Mouse (Mus musculus): ENCODE data around the gene Rnf216. TPM values are rescaled to one million over a fixed set of nuclear protein-coding genes. Genes with fewer than 3 reads are reported as not detected.
"Not testable (repeated sequence)": the region's sequence is repeated elsewhere in the genome, so short reads cannot be mapped to it uniquely, and the experiment has no call there.

Rnf216 gene
- polyA plus RNA-seq (2015; fragmentation: Nextera tagmentation; extraction: Ambion mirVana): 26.6 and 29.6 TPM in 2 replicates

GRCm38 (mm10) chr5:143112281-143113246 is at the start of gene Rnf216:
Gene Rnf216, minus strand, starts transcription at chr5:143112994.
- Histone ChIP-seq H3K9me3 (replicated peaks) (no peaks in the 10 kb centered on the region), H3K36me3 (no peaks in the 10 kb centered on the region), H3K4me3 (replicated peaks) (peak within 1 kb of the TSS; percentile 73), H3K4me1 (peaks cover 25% of the 10 kb centered on the region), H3K27me3 (replicated peaks) (no peaks in the 10 kb centered on the region), H3K9ac (replicated peaks) (peak within 1 kb of the TSS; percentile 75), H3K4me2 (peak within 1 kb of the TSS; percentile 93), H3K27ac (replicated peaks) (peak within 1 kb of the TSS; percentile 91)
- under 1% methylated on average over 108 of the region's 110 CpGs for WGBS
- ATAC-seq (ENCODE audit: low FRiP score): peak; percentile 95

- Histone ChIP-seq H3K27me3 (replicated peaks) (peaks cover 38% of the 10 kb centered on the region), H3K9ac (replicated peaks) (no peak overlapping the region)
- 91% methylated on average over 3 of the region's 3 CpGs for WGBS
Measured at GRCm38 (mm10) chr5:143155534-143155933, 42.7 kb upstream of the Rnf216 start.

GRCm38 (mm10) chr5:143153756-143154155 is 41.0 kb upstream of the Rnf216 start:
- no peak overlapping the region for H3K4me3 ChIP-seq (replicated peaks)
- no peak for ATAC-seq (ENCODE audit: low FRiP score)
- H3K9ac ChIP-seq (replicated peaks): no peak overlapping the region

More at GRCm38 (mm10) chr5:143155534-143155933, 42.7 kb upstream of the Rnf216 start:
- no peak overlapping the region for H3K4me3 ChIP-seq (replicated peaks)
- H3K4me2 ChIP-seq: no peak overlapping the region
- no peak overlapping the region for H3K27ac ChIP-seq (replicated peaks)
- ATAC-seq (ENCODE audit: low FRiP score): no peak
- H3K4me1 ChIP-seq: peaks cover 4% of the 10 kb centered on the region
- H3K9me3 ChIP-seq (replicated peaks): no peaks in the 10 kb centered on the region
- H3K36me3 ChIP-seq: no peaks in the 10 kb centered on the region

GRCm38 (mm10) chr5:143150044-143150443 is 37.2 kb upstream of the Rnf216 start:
- H3K4me3 ChIP-seq (replicated peaks): no peak overlapping the region
- no peak overlapping the region for H3K4me2 ChIP-seq
- H3K36me3 ChIP-seq: no peaks in the 10 kb centered on the region
- ATAC-seq (ENCODE audit: low FRiP score): no peak
- no peaks in the 10 kb centered on the region for H3K4me1 ChIP-seq
- 76% methylated on average over 2 of the region's 2 CpGs for WGBS
- no peak overlapping the region for H3K27ac ChIP-seq (replicated peaks)
- no peaks in the 10 kb centered on the region for H3K9me3 ChIP-seq (replicated peaks)
- H3K9ac ChIP-seq (replicated peaks): no peak overlapping the region
- H3K27me3 ChIP-seq (replicated peaks): 0 out of 2 replicates have a peak, but pooled peaks cover 4% of the 10 kb centered on the region

More at GRCm38 (mm10) chr5:143153756-143154155, 41.0 kb upstream of the Rnf216 start:
- no peak overlapping the region for H3K4me2 ChIP-seq
- WGBS: 91% methylated on average over 10 of the region's 10 CpGs
- peaks cover 32% of the 10 kb centered on the region for H3K27me3 ChIP-seq (replicated peaks)
- H3K27ac ChIP-seq (replicated peaks): no peak overlapping the region
- H3K4me1 ChIP-seq: peaks cover 4% of the 10 kb centered on the region
- H3K36me3 ChIP-seq: no peaks in the 10 kb centered on the region
- H3K9me3 ChIP-seq (replicated peaks): no peaks in the 10 kb centered on the region

GRCm38 (mm10) chr5:143149536-143149935 is 36.7 kb upstream of the Rnf216 start:
- Histone ChIP-seq H3K4me3 (replicated peaks) (no peak overlapping the region), H3K27me3 (replicated peaks) (no peaks in the 10 kb centered on the region), H3K9ac (replicated peaks) (no peak overlapping the region), H3K36me3 (no peaks in the 10 kb centered on the region), H3K4me1 (no peaks in the 10 kb centered on the region), H3K4me2 (no peak overlapping the region), H3K27ac (replicated peaks) (no peak overlapping the region), H3K9me3 (replicated peaks) (no peaks in the 10 kb centered on the region)
- 97% methylated on average over 2 of the region's 2 CpGs for WGBS
- no peak for ATAC-seq (ENCODE audit: low FRiP score)

- Histone ChIP-seq H3K4me1 (no peaks in the 10 kb centered on the region), H3K27me3 (replicated peaks) (no peaks in the 10 kb centered on the region), H3K4me2 (no peak overlapping the region), H3K9ac (replicated peaks) (no peak overlapping the region), H3K9me3 (replicated peaks) (no peaks in the 10 kb centered on the region), H3K36me3 (no peaks in the 10 kb centered on the region), H3K27ac (replicated peaks) (no peak overlapping the region), H3K4me3 (replicated peaks) (no peak overlapping the region)
- no peak for ATAC-seq (ENCODE audit: low FRiP score)
- 90% methylated on average over 5 of the region's 5 CpGs for WGBS
Measured at GRCm38 (mm10) chr5:143148661-143149060, 35.9 kb upstream of the Rnf216 start.

GRCm38 (mm10) chr5:143147481-143147880 is 34.7 kb upstream of the Rnf216 start, which contains the start of gene Olfr718-ps1:
Gene Olfr718-ps1, minus strand, starts transcription at chr5:143147581.
- Histone ChIP-seq H3K4me1 (no peaks in the 10 kb centered on the region), H3K27ac (replicated peaks) (no peak within 1 kb of the TSS), H3K9ac (replicated peaks) (no peak within 1 kb of the TSS), H3K27me3 (replicated peaks) (no peaks in the 10 kb centered on the region), H3K4me3 (replicated peaks) (no peak within 1 kb of the TSS), H3K4me2 (no peak within 1 kb of the TSS), H3K36me3 (no peaks in the 10 kb centered on the region), H3K9me3 (replicated peaks) (no peaks in the 10 kb centered on the region)
- ATAC-seq (ENCODE audit: low FRiP score): no peak
- 70% methylated on average over 3 of the region's 3 CpGs for WGBS

GRCm38 (mm10) chr5:143137580-143137979 is 24.8 kb upstream of the Rnf216 start:
- 93% methylated on average over 13 of the region's 13 CpGs for WGBS

GRCm38 (mm10) chr5:143135042-143135441 is 22.2 kb upstream of the Rnf216 start:
- H3K9me3 ChIP-seq (replicated peaks): no peaks in the 10 kb centered on the region
- H3K4me2 ChIP-seq: no peak overlapping the region
- WGBS: 95% methylated on average over 7 of the region's 7 CpGs
- H3K9ac ChIP-seq (replicated peaks): no peak overlapping the region
- no peaks in the 10 kb centered on the region for H3K36me3 ChIP-seq
- no peak overlapping the region for H3K4me3 ChIP-seq (replicated peaks)
- ATAC-seq (ENCODE audit: low FRiP score): no peak
- no peak overlapping the region for H3K27ac ChIP-seq (replicated peaks)
- no peaks in the 10 kb centered on the region for H3K4me1 ChIP-seq
- H3K27me3 ChIP-seq (replicated peaks): no peaks in the 10 kb centered on the region

More at GRCm38 (mm10) chr5:143137580-143137979, 24.8 kb upstream of the Rnf216 start:
- H3K9ac ChIP-seq (replicated peaks): no peak overlapping the region
- H3K36me3 ChIP-seq: no peaks in the 10 kb centered on the region
- H3K4me2 ChIP-seq: no peak overlapping the region
- no peak for ATAC-seq (ENCODE audit: low FRiP score)
- no peaks in the 10 kb centered on the region for H3K27me3 ChIP-seq (replicated peaks)
- no peak overlapping the region for H3K27ac ChIP-seq (replicated peaks)
- H3K9me3 ChIP-seq (replicated peaks): no peaks in the 10 kb centered on the region
- H3K4me3 ChIP-seq (replicated peaks): no peak overlapping the region
- no peaks in the 10 kb centered on the region for H3K4me1 ChIP-seq

- H3K4me2 ChIP-seq; H3K4me1 ChIP-seq; H3K4me3 ChIP-seq (replicated peaks); H3K9me3 ChIP-seq (replicated peaks); H3K27ac ChIP-seq (replicated peaks); ATAC-seq (ENCODE audit: low FRiP score); H3K9ac ChIP-seq (replicated peaks); H3K27me3 ChIP-seq (replicated peaks); H3K36me3 ChIP-seq: not testable (repeated sequence)
- WGBS: 90% methylated on average over 4 of the region's 6 CpGs
Measured at GRCm38 (mm10) chr5:143134216-143135010, 21.6 kb upstream of the Rnf216 start.

GRCm38 (mm10) chr5:143132935-143133514 is 20.2 kb upstream of the Rnf216 start:
- ATAC-seq (ENCODE audit: low FRiP score): no peak
- no peak overlapping the region for H3K9ac ChIP-seq (replicated peaks)
- H3K9me3 ChIP-seq (replicated peaks): peaks cover 13% of the 10 kb centered on the region; the same call in 1 of the 2 replicates
- H3K4me1 ChIP-seq: no peaks in the 10 kb centered on the region
- WGBS: 87% methylated on average over 13 of the region's 13 CpGs
- H3K27me3 ChIP-seq (replicated peaks): no peaks in the 10 kb centered on the region
- no peak overlapping the region for H3K4me2 ChIP-seq
- no peak overlapping the region for H3K4me3 ChIP-seq (replicated peaks)
- H3K36me3 ChIP-seq: no peaks in the 10 kb centered on the region
- H3K27ac ChIP-seq (replicated peaks): no peak overlapping the region

Measured in neural tube, embryonic 15.5 days (tissue).